Mouse (Mus musculus) CD4-positive, CD25-positive, alpha-beta regulatory T cell, adult 2 months (primary cell): ENCODE data around the gene Btbd7.

Source experiments
- DNase-seq: peaks from one replicate; pipeline ENCODE4 v3.0.0-alpha.2; 2012; ENCODE audit warnings: low read depth, low spot score

The Btbd7 gene

DNA sequence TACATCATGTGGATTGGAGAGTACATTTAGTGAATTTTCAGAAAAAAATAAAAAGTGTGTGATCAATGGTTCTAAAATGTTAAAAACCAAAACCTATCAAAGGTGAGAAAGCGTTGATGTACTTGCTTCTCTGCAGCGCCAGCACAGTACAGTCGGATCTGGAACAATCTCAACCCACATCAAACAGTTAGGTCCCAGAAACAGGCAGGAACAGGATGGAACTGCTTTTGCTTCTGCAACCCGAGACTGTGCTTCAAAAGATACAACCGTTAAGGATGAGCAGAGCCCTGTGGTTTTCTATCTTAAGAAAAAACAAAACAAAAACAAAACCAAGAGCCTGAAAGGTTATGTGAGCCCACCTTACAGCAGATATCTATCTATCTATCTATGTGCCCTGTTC, 95.4 kb downstream of the Btbd7 start:
- no peak for DNase-seq

GRCm38 (mm10) chr12:102779452-102779851, 98.8 kb downstream of the Btbd7 start:
- DNase-seq: peak; percentile 42

DNA sequence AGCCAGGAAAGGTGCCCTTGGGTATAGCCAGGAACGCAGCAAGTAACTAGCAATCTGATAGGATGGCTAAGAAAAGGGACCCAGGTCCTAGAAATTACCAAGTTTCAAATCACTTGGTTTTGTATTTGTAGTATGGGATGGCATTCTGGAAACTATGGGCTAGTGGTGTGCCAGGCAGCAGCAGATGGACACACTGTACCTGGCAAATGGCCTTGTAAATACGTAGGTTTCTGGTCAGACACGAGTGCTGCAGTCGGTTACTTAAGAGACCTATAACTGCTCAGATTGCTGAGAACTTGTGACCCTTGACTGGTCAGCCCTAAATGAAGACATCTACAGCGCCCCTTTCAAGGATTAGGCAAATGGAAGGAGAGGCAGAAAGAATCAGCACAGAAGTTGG, 100.1 kb downstream of the Btbd7 start:
- no peak for DNase-seq

- DNase-seq: no peak
These were observed 102.2 kb downstream of the Btbd7 start for GRCm38 (mm10) chr12:102776035-102776434.

DNA sequence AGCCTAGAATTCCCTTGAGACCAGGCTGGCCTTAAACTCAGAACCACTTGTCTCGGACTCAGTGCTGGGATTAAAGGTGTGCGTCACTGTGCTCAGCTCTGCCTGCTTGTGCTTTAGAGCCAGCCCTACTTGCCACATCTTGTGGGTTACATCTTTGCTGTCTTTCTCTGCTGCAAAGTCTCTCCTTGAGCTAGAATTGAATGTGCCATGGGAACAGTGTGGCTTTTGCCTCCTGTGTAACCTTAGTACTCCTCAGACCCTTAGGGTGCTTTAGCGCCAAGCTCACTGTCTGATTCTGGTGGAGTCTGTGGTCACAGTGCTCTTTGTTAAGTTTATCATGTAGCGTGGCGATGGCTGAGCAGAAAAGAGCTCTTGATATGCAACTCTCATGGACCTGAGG, 105.6 kb downstream of the Btbd7 start:
- no peak for DNase-seq

DNA sequence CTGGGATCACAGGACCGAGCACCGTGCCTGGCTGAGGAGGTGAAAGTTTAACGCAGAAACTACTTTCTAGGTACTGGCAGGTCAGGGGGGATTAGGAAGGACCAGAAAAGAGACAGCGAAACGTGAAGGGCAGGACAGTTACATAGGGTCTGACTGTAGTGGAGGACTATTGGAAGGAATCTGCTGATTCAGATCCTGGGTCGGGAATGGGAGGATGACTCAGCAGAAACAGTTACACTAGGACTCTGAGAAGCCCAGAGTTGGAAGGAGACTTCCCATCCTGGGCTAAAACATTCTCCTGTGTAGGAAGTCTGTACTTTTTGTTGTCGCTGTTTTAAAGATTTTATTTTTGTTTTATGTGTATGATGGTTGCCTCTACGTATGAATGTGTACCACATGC, 106.7 kb downstream of the Btbd7 start:
- DNase-seq: no peak

DNA sequence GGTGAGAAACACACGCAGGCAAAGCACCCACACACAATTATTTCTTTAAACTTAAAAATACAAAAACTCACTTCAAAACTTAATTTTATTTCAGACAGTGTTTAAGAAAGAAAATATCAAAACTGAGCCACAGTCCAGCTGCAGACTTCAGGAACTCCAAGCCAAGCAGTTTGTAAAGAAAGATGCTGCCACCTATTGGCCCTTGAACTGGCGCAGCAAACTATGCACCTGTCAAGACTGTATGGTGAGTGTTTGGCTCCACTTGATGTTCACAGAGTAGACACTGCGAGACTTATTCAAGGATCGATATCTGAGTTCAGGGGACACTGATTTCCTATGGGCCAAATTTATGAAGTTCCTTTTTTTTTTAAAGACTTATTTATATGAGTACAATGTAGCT, 109.3 kb downstream of the Btbd7 start:
- DNase-seq: peak; percentile 49

- DNase-seq: no peak
These were observed 114.6 kb downstream of the Btbd7 start for GRCm38 (mm10) chr12:102763696-102764095.

GRCm38 (mm10) chr12:102761668-102762067, 116.6 kb downstream of the Btbd7 start:
- no peak for DNase-seq

- no peak for DNase-seq
These were observed 119.3 kb downstream of the Btbd7 start for GRCm38 (mm10) chr12:102758936-102759335.

DNA sequence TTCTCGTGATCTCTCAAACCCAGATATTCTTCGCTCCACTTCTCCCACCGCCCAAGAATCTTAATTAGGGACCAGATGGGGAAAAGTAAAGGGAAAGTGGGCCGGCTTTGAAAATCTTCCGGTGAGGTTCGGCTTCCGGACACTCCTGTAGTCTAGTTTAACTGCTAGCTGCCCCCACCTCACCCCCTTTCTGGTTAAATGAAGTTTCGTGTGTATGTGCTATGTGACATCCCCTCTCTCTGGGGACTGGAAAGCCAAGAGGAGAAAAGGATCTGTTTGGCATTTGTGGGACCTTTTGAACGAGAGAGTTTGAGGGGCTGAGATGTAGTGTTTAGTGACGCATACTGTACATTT, 119.9 kb downstream of the Btbd7 start, which contains the start of gene Gm20604:
Gene Gm20604 (minus strand): TSS at position 270 of the 354 bp plus-strand sequence.
- DNase-seq: no peak

DNA sequence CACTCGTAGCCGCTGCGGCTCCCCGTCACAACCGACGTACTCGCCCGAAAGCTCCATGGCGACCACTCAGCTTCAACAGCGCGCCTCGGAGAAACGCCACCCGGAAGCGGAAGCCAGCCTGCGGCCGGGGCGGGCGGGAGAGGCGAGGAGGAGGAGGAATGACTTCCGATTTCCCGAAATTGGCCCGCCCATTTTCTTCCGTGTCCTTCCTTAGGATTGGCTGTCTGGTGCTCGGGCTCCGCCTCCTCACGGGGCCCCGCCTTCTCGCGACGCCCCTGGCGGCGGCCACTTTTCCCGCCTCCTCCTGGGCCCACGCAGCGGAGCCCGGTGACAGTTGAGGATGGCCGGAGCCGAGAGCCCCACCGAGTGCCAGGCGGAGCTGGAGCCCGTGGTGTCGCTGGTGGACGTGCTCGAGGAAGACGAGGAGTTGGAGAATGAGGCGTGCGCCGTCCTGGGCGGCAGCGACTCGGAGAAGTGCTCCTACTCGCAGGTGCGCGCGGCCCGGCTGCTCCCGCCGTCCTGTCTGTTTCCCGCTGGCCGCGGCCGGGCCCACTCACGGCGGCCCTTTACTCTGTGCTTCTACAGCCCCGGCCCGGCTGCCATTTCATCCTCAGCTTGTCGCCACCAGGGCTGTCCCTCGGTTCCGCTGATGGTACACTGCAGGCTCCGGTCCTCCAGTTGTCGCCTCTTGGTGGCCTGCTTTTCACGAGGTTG, 120.4 kb downstream of the Btbd7 start, which contains the start of the genes Gm28051, Gon7 and Ubr7:
Gene Gm28051 (minus strand): TSS at position 77 of the 714 bp plus-strand sequence.
Gene Gon7 (minus strand): TSS at position 115 of the 714 bp plus-strand sequence.
Gene Ubr7 (plus strand): TSS at position 279 of the 714 bp plus-strand sequence.
- DNase-seq: peak; percentile 97

GRCm38 (mm10) chr12:102757055-102757688, 121.1 kb downstream of the Btbd7 start:
- DNase-seq: peak; percentile 26

- DNase-seq: peak; percentile 75
These were observed 122.0 kb downstream of the Btbd7 start for GRCm38 (mm10) chr12:102756304-102756703.

DNA sequence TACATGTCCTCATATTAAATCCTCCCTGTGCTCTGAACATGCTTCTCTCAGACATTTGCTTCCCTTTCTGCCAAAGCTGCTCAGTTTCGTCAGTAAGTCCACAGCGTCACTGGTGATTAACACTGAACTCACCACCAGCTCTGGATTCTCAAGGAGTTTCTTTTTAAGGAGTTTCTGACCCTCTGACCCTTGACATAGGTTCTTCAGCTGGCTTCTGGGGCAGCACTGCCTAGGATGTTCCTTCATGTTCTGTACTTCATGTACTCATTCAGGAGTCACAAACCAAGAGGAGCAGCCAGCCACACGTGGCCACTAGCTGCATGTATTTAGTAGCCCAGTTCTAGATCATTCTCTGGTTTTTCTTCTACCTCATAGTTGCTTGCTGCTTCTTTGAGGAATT, 130.0 kb downstream of the Btbd7 start:
- no peak for DNase-seq

DNA sequence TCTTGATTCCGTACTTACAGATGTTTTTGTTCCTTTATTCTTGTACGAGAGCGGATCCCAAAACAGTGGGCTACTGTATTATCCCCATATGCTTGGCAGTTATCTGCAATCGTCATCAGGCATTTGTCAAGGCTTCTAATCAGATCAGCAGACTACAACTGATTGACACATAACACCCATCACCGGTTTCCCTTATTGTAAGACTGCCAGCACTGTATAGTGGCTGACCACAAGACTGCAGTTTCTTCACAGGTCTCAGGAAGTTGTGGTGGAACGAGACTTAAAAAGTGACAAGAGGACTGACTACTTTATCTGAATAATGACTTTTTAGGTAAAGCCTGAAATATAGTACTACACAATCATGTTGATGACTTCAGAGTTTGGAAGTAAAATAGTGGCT, 133.4 kb downstream of the Btbd7 start:
- DNase-seq: peak; percentile 82

- DNase-seq: peak; percentile 94
These were observed 134.4 kb downstream of the Btbd7 start, which contains the start of the genes Moap1 and Tmem251 for GRCm38 (mm10) chr12:102743589-102744574. Moap1 (minus strand) TSS chr12:102743661. Tmem251 (plus strand) TSS chr12:102743762.

DNA sequence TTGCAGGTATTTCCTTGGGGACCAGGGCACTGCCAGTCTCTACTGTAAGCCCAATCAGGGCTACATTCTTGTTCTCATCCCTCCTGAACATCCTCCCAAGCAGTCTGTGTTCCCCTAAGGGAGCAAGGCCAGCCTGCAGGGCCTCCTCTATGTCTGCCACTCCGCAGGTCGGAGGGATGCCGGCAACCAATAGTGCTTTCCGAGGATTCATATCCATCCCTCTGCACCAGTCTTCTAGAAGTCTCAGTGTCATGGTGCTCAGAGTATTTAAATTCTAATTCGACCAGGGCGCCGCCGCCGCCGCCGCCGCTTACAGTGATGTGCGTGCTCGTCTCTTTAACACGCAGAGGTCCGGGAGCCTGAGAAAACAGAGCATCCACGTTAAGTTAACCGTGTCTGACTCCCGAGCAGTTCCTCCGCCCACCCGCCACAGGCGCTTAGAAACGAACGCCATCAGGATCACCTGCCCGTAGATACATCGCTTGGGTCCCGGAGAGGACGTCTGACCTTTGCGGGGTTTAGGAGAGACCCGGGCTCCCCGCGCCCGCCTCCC, 135.2 kb downstream of the Btbd7 start:
- no peak for DNase-seq

DNA sequence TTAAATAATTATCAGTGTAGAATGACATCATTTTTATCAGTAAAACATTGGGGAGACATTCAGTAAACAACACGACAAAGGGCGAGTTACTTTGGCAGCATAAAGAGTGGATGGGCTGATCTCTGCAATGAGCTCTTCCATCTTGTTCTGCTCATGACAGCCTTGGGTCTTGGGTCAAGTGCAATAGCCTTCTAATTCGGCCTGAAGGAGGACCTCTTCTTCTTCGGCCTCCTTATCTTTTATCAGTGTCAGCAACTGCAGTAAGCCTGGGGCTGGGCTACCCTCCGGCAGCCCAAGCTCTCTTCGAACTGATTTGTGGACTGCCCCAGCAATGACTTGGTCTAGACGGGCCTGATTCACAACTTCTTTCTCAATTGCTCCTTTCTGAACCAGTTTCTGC, 136.2 kb downstream of the Btbd7 start:
- DNase-seq: no peak

GRCm38 (mm10) chr12:102740285-102740684, 138.0 kb downstream of the Btbd7 start:
- peak; percentile 72 for DNase-seq

GRCm38 (mm10) chr12:102739096-102739495, 139.2 kb downstream of the Btbd7 start:
- no peak for DNase-seq
